Mouse (Mus musculus): Measurements from ENCODE around the gene Atg4a-ps. TPM values are rescaled to one million over a fixed set of nuclear protein-coding genes. Genes with fewer than 3 reads are reported as not detected.

Atg4a-ps gene
- total RNA-seq, 2 experiments from 2014 or later: 1.5 TPM; not detected in 1

Small RNAs within 50 kb of the gene (microRNA-seq; reads per million reads assigned to microRNA genes)
- gene Gm25325: 0 reads per million in 2 experiments

Other genes with a start within 250 kb of the Atg4a-ps start
- gene Syt6, start 70.8 kb downstream of the Atg4a-ps start, total RNA-seq (2021): 10 to 100 TPM; 12.6 to 19.3 TPM
- gene Olfml3, start 91.9 kb upstream of the Atg4a-ps start, total RNA-seq (2021): 10 to 100 TPM; 12.2 to 14.2 TPM
- gene Gm10964, start 93.3 kb upstream of the Atg4a-ps start, total RNA-seq (2021): not detected
- 10 to 100 TPM; 77.1 to 88.6 TPM for gene Hipk1, start 145.5 kb upstream of the Atg4a-ps start, total RNA-seq (2021)
- 1 to 10 TPM; 5.5 to 7.2 TPM for gene Dclre1b, start 163.4 kb upstream of the Atg4a-ps start, total RNA-seq (2021)
- 10 to 100 TPM; 12.8 to 13.4 TPM for gene Ap4b1, start 163.5 kb upstream of the Atg4a-ps start, total RNA-seq (2021)
- under 1 TPM in 1 of 2 experiments, not detected in 1; 0.62 TPM for gene Gm43064, start 163.5 kb upstream of the Atg4a-ps start, total RNA-seq (2021)
- under 1 TPM; 0.36 to 0.66 TPM for gene Bcl2l15, start 186.5 kb upstream of the Atg4a-ps start, total RNA-seq (2021)
- under 1 TPM; 0.89 to 0.92 TPM for gene Ptpn22, start 213.7 kb upstream of the Atg4a-ps start, total RNA-seq (2021)

All from left cerebral cortex, postnatal 14 days (tissue).